In the genomic region with DNA sequence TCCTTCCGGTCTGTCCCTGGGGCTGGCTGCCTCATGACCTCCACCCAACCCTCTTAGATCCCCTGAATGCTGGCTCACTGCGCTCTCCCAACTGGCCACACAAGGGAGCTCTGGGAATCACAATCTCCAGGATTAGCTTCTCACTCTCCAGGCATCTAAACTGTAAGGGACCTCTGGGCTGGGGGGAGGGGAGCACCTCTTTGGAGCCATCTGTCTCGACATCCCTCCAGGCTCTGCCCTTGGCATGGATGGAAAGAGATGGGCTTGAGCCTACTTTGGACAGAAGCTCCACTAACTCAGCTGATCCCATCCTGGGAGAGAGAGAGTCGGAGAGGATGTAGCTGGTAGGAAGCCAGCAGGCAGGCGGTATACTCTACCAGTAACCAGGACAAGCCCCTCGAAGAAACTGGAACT, we compare ENCODE assay signal across 8 mouse cellular contexts. TPM values are rescaled to one million over a fixed set of nuclear protein-coding genes. Genes with fewer than 3 reads are reported as not detected.
A peak's percentile ranks its signal among the peaks of the same experiment; 100 is the strongest.
DNase-seq lines count a peak whose midpoint lies in the region; ATAC-seq and TF ChIP-seq lines count a peak whose summit lies in the region.

No protein-coding gene starts in this region.

- no peak overlapping the region for H3K9ac ChIP-seq in heart, embryonic 14.5 days (ENCODE audit: low read length)
- H3K9ac ChIP-seq in kidney, postnatal 0 days (ENCODE audit: low read depth, low read length), result no peak overlapping the region
- peak overlapping the region; percentile 16; the same call in 1 of the 2 replicates for H3K9ac ChIP-seq in midbrain, embryonic 11.5 days (ENCODE audit: low read length)

- no peak overlapping the region for H3K4me3 ChIP-seq in heart, embryonic 14.5 days (ENCODE audit: control insufficient read depth in 1 of 2, insufficient read depth in 1 of 2, low read depth in 1 of 2, low read length in 2 of 2)
- H3K4me3 ChIP-seq in kidney, postnatal 0 days (replicated peaks; ENCODE audit: low read depth, low read length), result no peak overlapping the region
- H3K4me3 ChIP-seq in midbrain, embryonic 11.5 days (ENCODE audit: low read depth, low read length), result no peak overlapping the region

- peak; percentile 60; the same call in 1 of the 2 replicates for TF ChIP-seq CTCF in kidney, postnatal 0 days (IDR thresholded peaks at IDR 0.05; ENCODE audit: low read depth)

- peak overlapping the region; percentile 59 to 96 for H3K27ac ChIP-seq in heart, embryonic 14.5 days (replicated peaks in 1 of 2; ENCODE audit: control insufficient read depth in 1 of 2, insufficient read depth in 1 of 2, low read depth in 2 of 2, low read length in 2 of 2)
- peak overlapping the region; percentile 44 for H3K27ac ChIP-seq in kidney, postnatal 0 days
- H3K27ac ChIP-seq in midbrain, embryonic 11.5 days (ENCODE audit: low read depth, low read length), result 0 out of 2 replicates have a peak overlapping the region, but pooled peaks have one; percentile 25

- peaks cover 32 to 41% of the 10 kb centered on the region in 2 experiments for H3K4me1 ChIP-seq in heart, embryonic 14.5 days (ENCODE audit: control insufficient read depth in 2 of 2, insufficient read depth in 2 of 2, low read length in 2 of 2)
- peaks cover 25% of the 10 kb centered on the region for H3K4me1 ChIP-seq in kidney, postnatal 0 days (replicated peaks; ENCODE audit: insufficient read depth, low read length)
- H3K4me1 ChIP-seq in midbrain, embryonic 11.5 days (ENCODE audit: control insufficient read depth, insufficient read depth, low read length), result peaks cover 42% of the 10 kb centered on the region

- DNase-seq in cerebellum, adult 11 months, result peak; percentile 64
- no peak for DNase-seq in cerebellum, adult 8-10 months
- DNase-seq in cerebellum, postnatal 36 days, result peak; percentile 58 to 71
- peak; percentile 89 for DNase-seq in kidney, postnatal 0 days (ENCODE audit: low spot score)
- peak; percentile 86 for DNase-seq in midbrain, embryonic 11.5 days (ENCODE audit: low spot score, missing footprints)
- no peak for DNase-seq in B cell, adult 2 months
- no peak for DNase-seq in urinary bladder, postnatal 14 days (ENCODE audit: low spot score)

- WGBS in heart, embryonic 14.5 days, result 20% methylated on average over 6 of the region's 6 CpGs
- WGBS in kidney, postnatal 0 days, result 28% methylated on average over 6 of the region's 6 CpGs
- WGBS in midbrain, embryonic 11.5 days, result 42% methylated on average over 6 of the region's 6 CpGs

- no peaks in the 10 kb centered on the region for H3K27me3 ChIP-seq in heart, embryonic 14.5 days (ENCODE audit: control insufficient read depth, insufficient read depth, low read length)
- no peaks in the 10 kb centered on the region for H3K27me3 ChIP-seq in kidney, postnatal 0 days (ENCODE audit: insufficient read depth, low read length)
- H3K27me3 ChIP-seq in midbrain, embryonic 11.5 days (ENCODE audit: control insufficient read depth, insufficient read depth, low read length), result no peaks in the 10 kb centered on the region

- H3K4me2 ChIP-seq in heart, embryonic 14.5 days (ENCODE audit: low read length), result no peak overlapping the region
- H3K4me2 ChIP-seq in kidney, postnatal 0 days (ENCODE audit: low read length), result 0 out of 2 replicates have a peak overlapping the region, but pooled peaks have one; percentile 73
- no peak overlapping the region for H3K4me2 ChIP-seq in midbrain, embryonic 11.5 days

- no peak for ATAC-seq in heart, embryonic 14.5 days (ENCODE audit: insufficient number of reproducible peaks, insufficient read depth, low FRiP score, low read depth)
- ATAC-seq in kidney, postnatal 0 days (replicated peaks; ENCODE audit: low FRiP score, low read depth), result no peak
- no peak for ATAC-seq in midbrain, embryonic 11.5 days (ENCODE audit: low FRiP score)

- peaks cover 19% of the 10 kb centered on the region for H3K36me3 ChIP-seq in heart, embryonic 14.5 days (ENCODE audit: control insufficient read depth, insufficient read depth, low read length)
- no peaks in the 10 kb centered on the region for H3K36me3 ChIP-seq in kidney, postnatal 0 days (ENCODE audit: insufficient read depth, low read length)
- H3K36me3 ChIP-seq in midbrain, embryonic 11.5 days (ENCODE audit: control insufficient read depth, insufficient read depth, low read length), result no peaks in the 10 kb centered on the region

- H3K9me3 ChIP-seq in heart, embryonic 14.5 days (ENCODE audit: control insufficient read depth, low read length), result no peaks in the 10 kb centered on the region
- no peaks in the 10 kb centered on the region for H3K9me3 ChIP-seq in kidney, postnatal 0 days (replicated peaks; ENCODE audit: low read length)
- H3K9me3 ChIP-seq in midbrain, embryonic 11.5 days (ENCODE audit: control insufficient read depth, low read length), result no peaks in the 10 kb centered on the region

RNA-seq across cellular contexts. Expression of a gene that starts 1.7 kb away (rescaled TPM):
- 87.4 and 99.3 TPM in 2 replicates for polyA plus RNA-seq in heart, embryonic 14.5 days (2014; fragmentation: Nextera tagmentation; extraction: Ambion mirVana)
- 126 and 130 TPM in 2 replicates for polyA plus RNA-seq in kidney, postnatal 0 days (2015; fragmentation: Nextera tagmentation; extraction: Ambion mirVana)
- 97.5 and 115 TPM in 2 replicates for polyA plus RNA-seq in midbrain, embryonic 11.5 days (2014; fragmentation: Nextera tagmentation; extraction: Ambion mirVana)

RNA-seq across cellular contexts. Expression of a gene that starts 14.0 kb away (rescaled TPM):
- 14.8 and 16.6 TPM in 2 replicates for polyA plus RNA-seq in heart, embryonic 14.5 days (2014; fragmentation: Nextera tagmentation; extraction: Ambion mirVana)
- 10.4 and 11.7 TPM in 2 replicates for polyA plus RNA-seq in kidney, postnatal 0 days (2015; fragmentation: Nextera tagmentation; extraction: Ambion mirVana)
- polyA plus RNA-seq in midbrain, embryonic 11.5 days (2014; fragmentation: Nextera tagmentation; extraction: Ambion mirVana), result 26.2 and 26.6 TPM in 2 replicates

RNA-seq across cellular contexts. Expression of a gene that starts 29.0 kb away (rescaled TPM):
- 21.9 and 22.9 TPM in 2 replicates for polyA plus RNA-seq in heart, embryonic 14.5 days (2014; fragmentation: Nextera tagmentation; extraction: Ambion mirVana)
- 25.9 and 26.8 TPM in 2 replicates for polyA plus RNA-seq in kidney, postnatal 0 days (2015; fragmentation: Nextera tagmentation; extraction: Ambion mirVana)
- 35.9 and 40.0 TPM in 2 replicates for polyA plus RNA-seq in midbrain, embryonic 11.5 days (2014; fragmentation: Nextera tagmentation; extraction: Ambion mirVana)

RNA-seq across cellular contexts. Expression of a gene that starts 32.9 kb away (rescaled TPM):
- polyA plus RNA-seq in heart, embryonic 14.5 days (2014; fragmentation: Nextera tagmentation; extraction: Ambion mirVana), result 2.5 and 3.2 TPM in 2 replicates
- polyA plus RNA-seq in kidney, postnatal 0 days (2015; fragmentation: Nextera tagmentation; extraction: Ambion mirVana), result 7.5 and 9.3 TPM in 2 replicates
- 34.9 and 40.6 TPM in 2 replicates for polyA plus RNA-seq in midbrain, embryonic 11.5 days (2014; fragmentation: Nextera tagmentation; extraction: Ambion mirVana)

RNA-seq across cellular contexts. Expression of a gene that starts 41.8 kb away (rescaled TPM):
- 21.0 and 23.0 TPM in 2 replicates for polyA plus RNA-seq in heart, embryonic 14.5 days (2014; fragmentation: Nextera tagmentation; extraction: Ambion mirVana)
- polyA plus RNA-seq in kidney, postnatal 0 days (2015; fragmentation: Nextera tagmentation; extraction: Ambion mirVana), result 12.3 and 13.5 TPM in 2 replicates
- polyA plus RNA-seq in midbrain, embryonic 11.5 days (2014; fragmentation: Nextera tagmentation; extraction: Ambion mirVana), result 21.3 and 27.0 TPM in 2 replicates

Comparison
In these comparisons a context has a peak if more than half of its experiments do, and no peak if none do; other contexts are left out.
1. DNase-seq: peak in cerebellum, adult 11 months (single experiment), cerebellum, postnatal 36 days (2 of 2), kidney, postnatal 0 days (single experiment) and midbrain, embryonic 11.5 days (single experiment); none in cerebellum, adult 8-10 months (single experiment), B cell, adult 2 months (0 of 2) and urinary bladder, postnatal 14 days (single experiment).
2. H3K27ac ChIP-seq: peak in every context shown above with its lines; median percentile 78 in heart, embryonic 14.5 days; 44 in kidney, postnatal 0 days; 25 in midbrain, embryonic 11.5 days.